Mouse (Mus musculus) liver, postnatal 0 days (tissue): ENCODE measurements around the gene Gpr108. TPM values are rescaled to one million over a fixed set of nuclear protein-coding genes. Genes with fewer than 3 reads are reported as not detected.

Experiments used
- ATAC-seq: fragments of 200-750 bp; cut with Nextera tagmentation; 2 replicates; pipeline ENCODE4 v1.8.0; 2017; ENCODE audit warnings: mild to moderate bottlenecking, moderate library complexity
- DNase-seq: peaks from one replicate; pipeline ENCODE4 v3.0.0-alpha.2; 2016
- H3K27ac ChIP-seq: fragments of 300-500 bp; sonication (generic); 2 replicates; pipeline ENCODE4 v1.5.1; 2014; ENCODE audit warnings: antibody characterized with exemption, moderate library complexity, mild to moderate bottlenecking, low read depth
- H3K27me3 ChIP-seq: fragments of 300-500 bp; sonication (generic); 2 replicates; pipeline ENCODE4 v1.6.1; 2014; ENCODE audit warnings: low read length, control low read depth, mixed read lengths; ENCODE audit not compliant: insufficient read depth
- H3K36me3 ChIP-seq: fragments of 300-500 bp; sonication (generic); replicated peaks from 2 replicates; pipeline ENCODE4 v1.6.1; 2014; ENCODE audit warnings: mild to moderate bottlenecking, control low read depth, low read length, moderate library complexity, mixed read lengths; ENCODE audit not compliant: insufficient read depth
- H3K4me1 ChIP-seq: fragments of 300-500 bp; sonication (generic); 2 replicates; pipeline ENCODE4 v1.6.1; 2014; ENCODE audit warnings: antibody characterized with exemption, mild to moderate bottlenecking, control low read depth; ENCODE audit not compliant: insufficient read depth
- H3K4me2 ChIP-seq: fragments of 300-500 bp; sonication (generic); 2 replicates; pipeline ENCODE4 v1.6.1; 2014; ENCODE audit warnings: low read depth, mild to moderate bottlenecking, low read length, moderate library complexity, mixed read lengths
- H3K4me3 ChIP-seq: fragments of 300-500 bp; sonication (generic); 2 replicates; pipeline ENCODE4 v1.5.1; 2014; ENCODE audit warnings: low read depth, low read length
- H3K9ac ChIP-seq: fragments of 300-500 bp; sonication (generic); replicated peaks from 2 replicates; pipeline ENCODE4 v1.6.1; 2014; ENCODE audit warnings: mild to moderate bottlenecking, moderate library complexity
- H3K9me3 ChIP-seq: fragments of 300-500 bp; sonication (generic); 2 replicates; pipeline ENCODE4 v1.6.1; 2016; ENCODE audit warnings: mild to moderate bottlenecking, control low read depth, low read length, mixed read lengths
- CTCF ChIP-seq: sonication (generic); IDR thresholded peaks from 2 replicates; pipeline ENCODE4 v1.5.1; 2016; ENCODE audit warnings: antibody characterized with exemption, low read depth
- EP300 ChIP-seq: IDR thresholded peaks from 2 replicates; pipeline ENCODE4 v1.6.1; 2016; ENCODE audit warnings: antibody characterized with exemption, low read depth, mild to moderate bottlenecking
- WGBS: fragments of 180-500 bp; shearing (Covaris S2); extraction: QIAGEN DNeasy Blood & Tissue Kit; methylation state at CpG from one replicate; pipeline ENCODE4 v1.1.7; 2014; ENCODE audit not compliant: insufficient replicate concordance; 5-methylcytosine and 5-hydroxymethylcytosine counted together
- polyA plus RNA-seq: library from polyadenylated mRNA; unstranded; fragments of >200 nt; fragmentation: Nextera tagmentation; extraction: Ambion mirVana; gene quantifications from 2 replicates; pipeline ENCODE4 v1.2.1, GENCODE M21; 2015

Gene Gpr108
- polyA plus RNA-seq, 1 experiment from 2014 or later = 9.2 TPM

GRCm38 (mm10) chr17:57250461-57251160, 2.4 kb upstream of the Gpr108 start:
- no peaks in the 10 kb centered on the region for H3K27me3 ChIP-seq
- peak overlapping the region; percentile 90 for H3K4me3 ChIP-seq
- ATAC-seq = no peak
- TF ChIP-seq CTCF (no peak), EP300 (no peak)
- WGBS = 6% methylated on average over 33 of the region's 33 CpGs
- H3K9me3 ChIP-seq = no peaks in the 10 kb centered on the region
- H3K4me1 ChIP-seq = peaks cover 27% of the 10 kb centered on the region
- peak overlapping the region; percentile 98 for H3K4me2 ChIP-seq
- peaks cover 18% of the 10 kb centered on the region for H3K36me3 ChIP-seq
- peak overlapping the region; percentile 17 for H3K9ac ChIP-seq
- no peak overlapping the region for H3K27ac ChIP-seq
- peak; percentile 42 for DNase-seq

- DNase-seq (peak; percentile 96), ATAC-seq (peak; percentile 53)
- TF ChIP-seq EP300 = no peak
- TF ChIP-seq CTCF = peak; percentile 53
- Histone ChIP-seq H3K4me1 (peaks cover 29% of the 10 kb centered on the region), H3K9me3 (no peaks in the 10 kb centered on the region), H3K9ac (peak within 1 kb of the TSS; percentile 76), H3K36me3 (peaks cover 9% of the 10 kb centered on the region; the same call in 1 of the 2 replicates), H3K27ac (peak within 1 kb of the TSS; percentile 86), H3K4me2 (peak within 1 kb of the TSS; percentile 98), H3K27me3 (no peaks in the 10 kb centered on the region), H3K4me3 (peak within 1 kb of the TSS; percentile 90)
- under 1% methylated on average over 49 of the region's 52 CpGs for WGBS
Measured at GRCm38 (mm10) chr17:57249186-57250181, 1.2 kb upstream of the Gpr108 start, which contains the start of gene Trip10. Trip10 (plus strand) TSS chr17:57249455.

GRCm38 (mm10) chr17:57248771-57249170, 525 bp upstream of the Gpr108 start:
- H3K4me2 ChIP-seq = peak overlapping the region; percentile 98
- 8% methylated on average over 13 of the region's 13 CpGs for WGBS
- DNase-seq = no peak
- H3K4me1 ChIP-seq = peaks cover 29% of the 10 kb centered on the region
- peak overlapping the region; percentile 58; the same call in 1 of the 2 replicates for H3K9ac ChIP-seq
- no peaks in the 10 kb centered on the region for H3K9me3 ChIP-seq
- no peak for ATAC-seq
- peak overlapping the region; percentile 86 for H3K27ac ChIP-seq
- peak overlapping the region; percentile 90 for H3K4me3 ChIP-seq
- TF ChIP-seq CTCF (no peak), EP300 (no peak)
- peaks cover 3% of the 10 kb centered on the region; the same call in 1 of the 2 replicates for H3K36me3 ChIP-seq
- no peaks in the 10 kb centered on the region for H3K27me3 ChIP-seq

GRCm38 (mm10) chr17:57247393-57248200, 649 bp downstream of the Gpr108 start:
- H3K4me2 ChIP-seq = peak overlapping the region; percentile 98
- no peaks in the 10 kb centered on the region for H3K27me3 ChIP-seq
- WGBS = under 1% methylated on average over 46 of the region's 46 CpGs
- peak; percentile 86 for DNase-seq
- TF ChIP-seq EP300 (peak; percentile 80; the same call in 1 of the 2 replicates), CTCF (0 out of 2 replicates have a peak, but pooled peaks have one; percentile 16)
- peak overlapping the region; percentile 86 for H3K27ac ChIP-seq
- no peaks in the 10 kb centered on the region for H3K9me3 ChIP-seq
- peaks cover 6% of the 10 kb centered on the region for H3K36me3 ChIP-seq
- peak overlapping the region; percentile 78 for H3K9ac ChIP-seq
- peaks cover 29% of the 10 kb centered on the region for H3K4me1 ChIP-seq
- H3K4me3 ChIP-seq = peak overlapping the region; percentile 90
- ATAC-seq = peak; percentile 89

- Histone ChIP-seq H3K9me3 (no peaks in the 10 kb centered on the region), H3K27me3 (no peaks in the 10 kb centered on the region), H3K4me1 (peaks cover 29% of the 10 kb centered on the region), H3K27ac (peak overlapping the region; percentile 70), H3K9ac (peak overlapping the region; percentile 78), H3K4me2 (peak overlapping the region; percentile 98), H3K36me3 (peaks cover 10% of the 10 kb centered on the region), H3K4me3 (peak overlapping the region; percentile 90)
- ATAC-seq = no peak
- TF ChIP-seq EP300 (no peak), CTCF (peak; percentile 52)
- WGBS = 5% methylated on average over 18 of the region's 18 CpGs
- peak; percentile 39 for DNase-seq
Measured at GRCm38 (mm10) chr17:57246663-57247392, 1.4 kb downstream of the Gpr108 start.
